In the genomic region with DNA sequence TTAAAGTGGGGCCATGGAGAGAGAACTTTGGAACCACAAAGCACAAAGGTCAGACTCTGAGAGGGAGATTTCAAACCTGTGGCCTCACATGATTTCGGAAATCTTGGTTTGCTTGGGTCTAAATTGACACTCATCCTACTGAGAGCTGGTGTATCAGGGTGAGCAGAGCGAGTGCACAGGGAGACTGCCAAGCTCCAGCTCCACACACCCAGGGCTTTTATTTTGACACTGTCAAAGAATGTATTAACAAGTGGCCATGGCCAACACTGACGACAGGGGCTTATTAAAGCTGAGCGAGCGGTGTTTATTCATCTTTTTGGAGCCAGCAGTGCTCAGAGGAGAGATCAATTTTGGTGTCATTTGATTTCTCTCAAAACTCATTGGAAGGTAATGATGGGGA, we compare ENCODE assay signal across 8 mouse cellular contexts. TPM values are rescaled to one million over a fixed set of nuclear protein-coding genes. Genes with fewer than 3 reads are reported as not detected.
DNase-seq lines count a peak whose midpoint lies in the region; ATAC-seq and TF ChIP-seq lines count a peak whose summit lies in the region.

No protein-coding gene starts in this region.

- H3K4me1 ChIP-seq in forebrain, embryonic 12.5 days = peaks cover 30% of the 10 kb centered on the region
- H3K4me1 ChIP-seq in hindbrain, embryonic 12.5 days = peaks cover 30% of the 10 kb centered on the region
- H3K4me1 ChIP-seq in liver, postnatal 0 days (ENCODE audit: insufficient read depth) = no peaks in the 10 kb centered on the region

- H3K27me3 ChIP-seq in forebrain, embryonic 12.5 days = no peaks in the 10 kb centered on the region
- no peaks in the 10 kb centered on the region for H3K27me3 ChIP-seq in hindbrain, embryonic 12.5 days
- H3K27me3 ChIP-seq in liver, postnatal 0 days (ENCODE audit: insufficient read depth, low read length) = no peaks in the 10 kb centered on the region

- H3K9me3 ChIP-seq in forebrain, embryonic 12.5 days = no peaks in the 10 kb centered on the region
- no peaks in the 10 kb centered on the region for H3K9me3 ChIP-seq in hindbrain, embryonic 12.5 days (replicated peaks)
- no peaks in the 10 kb centered on the region for H3K9me3 ChIP-seq in liver, postnatal 0 days (ENCODE audit: low read length)

- no peak for TF ChIP-seq CTCF in liver, postnatal 0 days (IDR thresholded peaks at IDR 0.05; ENCODE audit: low read depth)

- no peak for TF ChIP-seq EP300 in liver, postnatal 0 days (IDR thresholded peaks at IDR 0.05; ENCODE audit: low read depth)

- no peak overlapping the region for H3K9ac ChIP-seq in forebrain, embryonic 12.5 days
- H3K9ac ChIP-seq in hindbrain, embryonic 12.5 days = no peak overlapping the region
- no peak overlapping the region for H3K9ac ChIP-seq in liver, postnatal 0 days (replicated peaks)

- H3K36me3 ChIP-seq in forebrain, embryonic 12.5 days (replicated peaks) = no peaks in the 10 kb centered on the region
- no peaks in the 10 kb centered on the region for H3K36me3 ChIP-seq in hindbrain, embryonic 12.5 days
- H3K36me3 ChIP-seq in liver, postnatal 0 days (replicated peaks; ENCODE audit: insufficient read depth, low read length) = no peaks in the 10 kb centered on the region

- peak overlapping the region; percentile 7; the same call in 1 of the 2 replicates for H3K4me3 ChIP-seq in forebrain, embryonic 12.5 days (replicated peaks)
- peak overlapping the region; percentile 1; the same call in 1 of the 2 replicates for H3K4me3 ChIP-seq in hindbrain, embryonic 12.5 days
- no peak overlapping the region for H3K4me3 ChIP-seq in liver, postnatal 0 days (ENCODE audit: low read depth, low read length)

- H3K4me2 ChIP-seq in forebrain, embryonic 12.5 days = peak overlapping the region; percentile 45
- peak overlapping the region; percentile 26 for H3K4me2 ChIP-seq in hindbrain, embryonic 12.5 days (replicated peaks)
- no peak overlapping the region for H3K4me2 ChIP-seq in liver, postnatal 0 days (ENCODE audit: low read depth, low read length)

- peak; percentile 62; the same call in 1 of the 2 replicates for ATAC-seq in forebrain, embryonic 12.5 days (ENCODE audit: low FRiP score)
- peak; percentile 20; the same call in 1 of the 2 replicates for ATAC-seq in hindbrain, embryonic 12.5 days (ENCODE audit: low FRiP score)
- ATAC-seq in liver, postnatal 0 days = no peak

- WGBS in forebrain, embryonic 12.5 days = 14% methylated on average over 5 of the region's 5 CpGs
- 26% methylated on average over 5 of the region's 5 CpGs for WGBS in hindbrain, embryonic 12.5 days
- 49% methylated on average over 5 of the region's 5 CpGs for WGBS in liver, postnatal 0 days (ENCODE audit: insufficient replicate concordance)

- DNase-seq in adrenal gland, postnatal 14 days = peak; percentile 32
- no peak for DNase-seq in adrenal gland, postnatal 4 days (ENCODE audit: low spot score in 2 of 2)
- DNase-seq in lung, postnatal 10 days = peak; percentile 69
- DNase-seq in adipocyte (ENCODE audit: low spot score) = no peak
- DNase-seq in spleen, postnatal 4 days (ENCODE audit: low spot score in 2 of 2) = no peak
- no peak for DNase-seq in liver, postnatal 0 days

- no peak overlapping the region for H3K27ac ChIP-seq in forebrain, embryonic 12.5 days
- H3K27ac ChIP-seq in hindbrain, embryonic 12.5 days = no peak overlapping the region
- H3K27ac ChIP-seq in liver, postnatal 0 days (ENCODE audit: low read depth) = no peak overlapping the region

RNA-seq across cellular contexts. Expression of a gene that starts 3.0 kb away (rescaled TPM):
- 13.9 and 16.3 TPM in 2 replicates for total RNA-seq in adrenal gland, postnatal 14 days (2021)
- 10 to 100 TPM; 28.0 to 28.4 TPM for total RNA-seq in adrenal gland, postnatal 4 days (2021)
- 9.6 and 10.5 TPM in 2 replicates for polyA plus RNA-seq in forebrain, embryonic 12.5 days (2016; fragmentation: Nextera tagmentation; extraction: Ambion mirVana)
- 10.1 and 10.9 TPM in 2 replicates for polyA plus RNA-seq in hindbrain, embryonic 12.5 days (2016; fragmentation: Nextera tagmentation; extraction: Ambion mirVana)
- polyA plus RNA-seq in liver, postnatal 0 days (2015; fragmentation: Nextera tagmentation; extraction: Ambion mirVana) = 0.82 and 1.00 TPM in 2 replicates

Comparison
In these comparisons a context has a peak if more than half of its experiments do, and no peak if none do; other contexts are left out.
1. DNase-seq: peak in adrenal gland, postnatal 14 days (single experiment) and lung, postnatal 10 days (single experiment); none in adrenal gland, postnatal 4 days (0 of 2), adipocyte (single experiment), spleen, postnatal 4 days (0 of 2) and liver, postnatal 0 days (single experiment).